Mouse (Mus musculus): ENCODE measurements around the gene Tmem223. TPM values are rescaled to one million over a fixed set of nuclear protein-coding genes. Genes with fewer than 3 reads are reported as not detected.

The Tmem223 gene
- total RNA-seq, 2 experiments from 2014 or later, result 57.3 to 63.7 TPM

- DNase-seq (ENCODE audit: low spot score in 2 of 2), result peak; percentile 89 to 95
Observed at GRCm38 (mm10) chr19:8802130-8802821, 31.5 kb downstream of the Tmem223 start, which contains the start of gene Zbtb3. TSS of gene Zbtb3 (plus strand) at chr19:8802555.

DNA sequence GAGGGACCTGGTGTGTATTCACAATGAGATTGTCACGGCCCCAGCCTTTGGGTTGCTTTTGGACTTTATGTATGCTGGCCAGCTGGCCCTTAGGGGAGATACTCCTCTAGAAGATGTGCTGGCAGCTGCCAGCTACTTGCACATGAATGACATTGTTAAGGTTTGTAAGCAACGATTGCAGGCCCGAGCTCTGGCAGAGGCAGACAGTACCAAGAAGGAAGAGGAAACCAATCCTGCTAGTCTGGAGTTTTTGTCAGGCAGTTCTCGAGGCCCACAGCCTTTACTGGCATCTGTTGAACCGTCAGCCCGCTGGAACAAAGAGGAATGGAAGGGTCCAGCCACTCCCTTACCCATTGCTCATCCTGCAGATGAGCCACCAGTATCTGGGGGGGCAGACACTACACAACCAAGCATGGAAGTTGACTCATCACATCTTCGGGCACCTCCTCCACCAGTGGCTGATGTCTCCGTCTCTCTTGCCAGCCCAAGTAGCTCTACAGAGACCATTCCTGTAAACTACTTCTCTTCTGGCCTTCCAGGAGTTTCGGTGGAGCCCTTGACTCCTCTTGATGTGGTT, 32.5 kb downstream of the Tmem223 start:
- DNase-seq (ENCODE audit: low spot score in 2 of 2), result no peak

GRCm38 (mm10) chr19:8803879-8804660, 33.3 kb downstream of the Tmem223 start:
- no peak for DNase-seq (ENCODE audit: low spot score in 2 of 2)

GRCm38 (mm10) chr19:8806810-8807209, 36.0 kb downstream of the Tmem223 start:
- DNase-seq (ENCODE audit: low spot score in 2 of 2), result no peak

DNA sequence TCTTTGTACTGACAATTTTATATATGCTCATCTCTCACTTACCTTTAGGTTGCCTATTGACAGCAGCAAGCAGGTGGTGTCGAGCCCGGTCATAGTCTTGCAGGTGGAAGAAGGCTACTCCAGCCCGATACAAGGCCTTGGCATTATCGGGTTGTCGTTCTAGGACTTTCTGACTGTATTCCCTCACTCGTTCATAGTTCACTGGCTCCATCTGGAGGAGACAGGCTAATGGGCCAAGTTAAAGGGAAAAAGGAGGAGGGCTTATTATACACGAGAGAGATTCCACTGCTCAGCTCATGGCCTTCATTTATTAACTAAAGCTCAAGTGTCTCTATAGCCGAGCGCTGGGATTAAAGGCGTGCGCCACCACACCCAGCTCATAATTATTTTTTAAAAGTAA, 45.0 kb downstream of the Tmem223 start:
- DNase-seq (ENCODE audit: low spot score in 2 of 2), result no peak

GRCm38 (mm10) chr19:8817001-8817400, 46.2 kb downstream of the Tmem223 start:
- DNase-seq (ENCODE audit: low spot score in 2 of 2), result no peak

DNA sequence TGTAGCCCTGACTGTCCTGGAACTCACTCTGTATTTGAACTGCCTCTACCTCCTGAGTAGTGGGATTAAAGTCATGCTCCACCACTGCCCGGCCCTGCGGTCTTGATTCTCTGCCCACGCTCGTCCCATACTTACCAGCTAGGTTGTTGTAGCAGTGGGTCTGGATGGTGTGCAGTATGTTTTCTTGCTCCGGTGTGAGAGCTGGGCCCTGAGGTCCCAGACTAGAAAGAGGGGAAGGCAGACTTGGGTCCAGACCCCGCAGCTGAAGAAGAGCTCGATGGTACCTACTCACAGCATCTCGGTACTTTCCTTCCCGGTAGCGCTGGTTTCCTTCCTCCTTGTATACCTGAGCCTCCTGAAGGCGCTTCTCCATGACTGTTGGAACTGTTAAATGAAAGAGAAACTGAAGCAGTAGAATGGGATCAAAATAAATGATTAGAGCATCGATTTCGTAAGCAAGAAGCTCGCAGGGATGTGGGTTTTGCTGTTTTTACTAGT, 47.6 kb downstream of the Tmem223 start:
- DNase-seq (ENCODE audit: low spot score in 2 of 2), result no peak

GRCm38 (mm10) chr19:8818801-8819595, 48.2 kb downstream of the Tmem223 start, which contains the start of gene Ttc9c:
TSS of gene Ttc9c (minus strand) at chr19:8819333.
- peak; percentile 94 to 98 for DNase-seq (ENCODE audit: low spot score in 2 of 2)

- peak; percentile 98 for DNase-seq (ENCODE audit: low spot score in 2 of 2)
Observed at GRCm38 (mm10) chr19:8819596-8820423, 49.0 kb downstream of the Tmem223 start, which contains the start of gene Hnrnpul2. TSS of gene Hnrnpul2 (plus strand) at chr19:8820010.

- peak in 1 of 2 experiments; percentile 26 for DNase-seq (ENCODE audit: low spot score in 2 of 2)
Observed at GRCm38 (mm10) chr19:8820424-8820956, 49.7 kb downstream of the Tmem223 start.

- DNase-seq (ENCODE audit: low spot score in 2 of 2), result no peak
Observed at GRCm38 (mm10) chr19:8821146-8821545, 50.4 kb downstream of the Tmem223 start.

Small RNA genes within 50 kb of the gene (microRNA-seq; reads per million reads assigned to microRNA genes)
- 0 reads per million in 2 experiments for gene Mir6992

Other genes with a start within 250 kb of the Tmem223 start
- gene Slc22a8, start 179.7 kb upstream of the Tmem223 start, total RNA-seq (2021), result 10 to 100 TPM; 11.9 to 14.0 TPM
- 1 to 10 TPM; 9.1 to 9.4 TPM for gene Slc22a6, start 153.0 kb upstream of the Tmem223 start, total RNA-seq (2021)
- gene Chrm1, start 107.2 kb upstream of the Tmem223 start, total RNA-seq (2021), result 100 to 1,000 TPM; 141 to 144 TPM
- gene Slc3a2, start 47.6 kb upstream of the Tmem223 start, total RNA-seq (2021), result 100 to 1,000 TPM; 148 to 152 TPM
- 10 to 100 TPM; 46.9 to 50.5 TPM for gene Wdr74, start 35.2 kb upstream of the Tmem223 start, total RNA-seq (2021)
- gene 1700092M07Rik, start 30.3 kb upstream of the Tmem223 start, total RNA-seq (2021), result 1 to 10 TPM in 1 of 2 experiments, under 1 TPM in 1; 0.94 to 1.5 TPM
- 10 to 100 TPM; 70.1 to 72.7 TPM for gene Stx5a, start 29.6 kb upstream of the Tmem223 start, total RNA-seq (2021)
- 10 to 100 TPM; 78.1 to 88.5 TPM for gene Nxf1, start 13.9 kb upstream of the Tmem223 start, total RNA-seq (2021)
- 1 to 10 TPM; 7.6 to 7.8 TPM for gene Tmem179b, start 3.5 kb downstream of the Tmem223 start, total RNA-seq (2021)
- 10 to 100 TPM; 13.7 to 15.9 TPM for gene Taf6l, start 15.4 kb downstream of the Tmem223 start, total RNA-seq (2021)
- 100 to 1,000 TPM; 106 to 107 TPM for gene Polr2g, start 27.6 kb downstream of the Tmem223 start, total RNA-seq (2021)
- 1 to 10 TPM; 5.5 to 6.0 TPM for gene Zbtb3, start 31.6 kb downstream of the Tmem223 start, total RNA-seq (2021)
- gene Ttc9c, start 48.3 kb downstream of the Tmem223 start, total RNA-seq (2021), result 10 to 100 TPM; 38.7 to 42.4 TPM
- 100 to 1,000 TPM; 123 to 127 TPM for gene Hnrnpul2, start 49.0 kb downstream of the Tmem223 start, total RNA-seq (2021)
- 1 to 10 TPM in 1 of 2 experiments, not detected in 1; 2.3 TPM for gene AC129217.1, start 58.8 kb downstream of the Tmem223 start, total RNA-seq (2021)
- gene Bscl2, start 66.5 kb downstream of the Tmem223 start, total RNA-seq (2021), result 100 to 1,000 TPM in 1 of 2 experiments, 10 to 100 TPM in 1; 98.1 to 112 TPM
- gene Gng3, start 68.2 kb downstream of the Tmem223 start, total RNA-seq (2021), result 100 to 1,000 TPM; 181 to 184 TPM
- 1 to 10 TPM; 1.2 to 1.7 TPM for gene Lrrn4cl, start 79.8 kb downstream of the Tmem223 start, total RNA-seq (2021)
- gene Ubxn1, start 100.5 kb downstream of the Tmem223 start, total RNA-seq (2021), result 10 to 100 TPM; 91.4 to 96.7 TPM
- 10 to 100 TPM; 29.7 to 37.1 TPM for gene Uqcc3, start 109.9 kb downstream of the Tmem223 start, total RNA-seq (2021)
- gene Lbhd1, start 112.7 kb downstream of the Tmem223 start, total RNA-seq (2021), result 1 to 10 TPM; 8.2 TPM
- gene Gm49403, start 112.9 kb downstream of the Tmem223 start, total RNA-seq (2021), result not detected
- 10 to 100 TPM; 20.2 to 23.0 TPM for gene 1810009A15Rik, start 117.9 kb downstream of the Tmem223 start, total RNA-seq (2021)
- gene Gm49416, start 117.9 kb downstream of the Tmem223 start, total RNA-seq (2021), result 1 to 10 TPM; 2.1 to 3.8 TPM
- gene Ints5, start 122.0 kb downstream of the Tmem223 start, total RNA-seq (2021), result 10 to 100 TPM; 23.9 to 24.6 TPM
- 10 to 100 TPM; 93.2 to 93.8 TPM for gene Ganab, start 127.1 kb downstream of the Tmem223 start, total RNA-seq (2021)
- 100 to 1,000 TPM; 188 to 189 TPM for gene B3gat3, start 149.4 kb downstream of the Tmem223 start, total RNA-seq (2021)
- gene Rom1, start 158.4 kb downstream of the Tmem223 start, total RNA-seq (2021), result 1 to 10 TPM; 6.4 to 7.6 TPM
- 10 to 100 TPM in 1 of 2 experiments, 1 to 10 TPM in 1; 9.0 to 11.5 TPM for gene Eml3, start 158.6 kb downstream of the Tmem223 start, total RNA-seq (2021)
- 10 to 100 TPM; 49.6 to 49.8 TPM for gene Mta2, start 170.9 kb downstream of the Tmem223 start, total RNA-seq (2021)
- gene Tut1, start 182.9 kb downstream of the Tmem223 start, total RNA-seq (2021), result 10 to 100 TPM; 22.5 to 23.7 TPM
- gene Eef1g, start 196.0 kb downstream of the Tmem223 start, total RNA-seq (2021), result 100 to 1,000 TPM; 251 to 256 TPM
- 10 to 100 TPM; 18.6 to 23.5 TPM for gene Ahnak, start 218.3 kb downstream of the Tmem223 start, total RNA-seq (2021)